Mouse (Mus musculus): ENCODE results near the gene Zfp212. TPM values are rescaled to one million over a fixed set of nuclear protein-coding genes. Genes with fewer than 3 reads are reported as not detected.

Zfp212 gene
- 19.9 and 20.5 TPM in 2 replicates for polyA plus RNA-seq (2015; fragmentation: Nextera tagmentation; extraction: Ambion mirVana)

DNA sequence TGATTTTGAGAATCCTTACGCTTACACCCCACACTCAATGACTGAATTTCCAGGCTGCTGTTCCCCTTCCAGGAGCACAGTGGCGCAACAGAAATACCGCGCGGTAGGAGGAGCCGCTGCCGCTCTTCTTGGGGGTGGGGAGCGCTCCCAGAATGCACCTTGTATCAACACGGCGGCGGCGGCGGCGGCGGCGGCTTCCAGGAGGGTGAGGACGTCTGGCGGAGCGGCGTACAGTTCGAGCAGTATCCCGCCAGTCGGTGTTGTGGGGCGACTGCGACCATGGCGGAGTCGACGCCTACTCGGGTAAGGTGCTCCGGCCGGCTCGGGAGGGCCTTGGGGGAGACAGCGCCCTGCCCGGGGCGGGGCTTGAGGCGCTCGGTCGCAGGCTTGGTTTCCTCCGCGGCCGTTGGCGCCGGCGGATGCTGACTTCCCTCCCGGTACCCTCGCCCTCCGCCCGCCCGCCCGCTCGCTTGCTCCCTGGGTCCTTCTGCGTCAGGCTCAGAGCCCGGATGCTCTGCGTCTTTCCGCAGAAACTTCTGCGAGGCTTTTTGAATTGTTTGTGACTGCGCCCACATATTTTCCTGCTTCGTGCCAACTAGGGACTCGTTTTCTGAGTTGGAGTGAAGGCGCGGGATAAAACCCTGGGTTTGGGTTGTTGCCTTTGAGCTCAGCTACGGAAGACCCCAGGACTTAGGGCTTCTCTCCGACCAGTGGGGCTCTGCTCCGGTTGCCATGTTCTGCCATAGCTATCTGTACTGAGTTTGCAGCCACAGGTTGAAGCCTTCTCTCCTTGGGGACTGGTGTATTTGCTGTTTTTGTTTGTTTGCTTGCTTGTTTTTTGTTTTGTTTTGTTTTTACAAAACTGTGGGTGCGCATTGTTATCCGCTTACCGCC lies at the start of gene Zfp212:
Gene Zfp212 (plus strand): TSS at position 30 of the 894 bp plus-strand sequence.
- Histone ChIP-seq H3K36me3 (ENCODE audit: control insufficient read depth, insufficient read depth, low read length) (no peaks in the 10 kb centered on the region), H3K4me2 (ENCODE audit: low read depth, low read length) (peak within 1 kb of the TSS; percentile 66), H3K4me1 (replicated peaks; ENCODE audit: control insufficient read depth, insufficient read depth, low read length) (peaks cover 11% of the 10 kb centered on the region), H3K9ac (ENCODE audit: low read length) (peak within 1 kb of the TSS; percentile 92), H3K9me3 (ENCODE audit: control insufficient read depth, low read length) (no peaks in the 10 kb centered on the region), H3K27me3 (ENCODE audit: control insufficient read depth, insufficient read depth, low read depth, low read length) (no peaks in the 10 kb centered on the region), H3K4me3 (ENCODE audit: low read length) (peak within 1 kb of the TSS; percentile 90), H3K27ac (ENCODE audit: low read length) (peak within 1 kb of the TSS; percentile 99)
- under 1% methylated on average over 61 of the region's 67 CpGs for WGBS
- ATAC-seq (ENCODE audit: low read depth): peak; percentile 97

DNA sequence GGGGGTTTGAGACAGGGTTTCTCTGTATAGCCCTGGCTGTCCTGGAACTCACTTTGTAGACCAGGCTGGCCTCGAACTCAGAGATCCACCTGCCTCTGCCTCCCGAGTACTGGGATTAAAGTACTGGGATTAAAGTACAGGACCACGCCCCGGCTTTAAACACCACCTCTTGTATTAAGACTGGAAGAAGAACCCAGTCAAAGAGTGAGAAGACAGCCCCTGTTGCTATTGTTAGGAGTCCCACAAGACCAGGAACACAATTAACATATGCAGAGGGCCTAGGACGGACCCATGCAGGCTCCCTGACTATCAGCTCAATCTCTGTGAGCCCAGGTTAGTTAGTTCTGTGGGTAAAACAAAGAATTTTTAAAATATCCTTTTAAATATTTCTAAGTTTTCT lies 48.0 kb upstream of the Zfp212 start:
- 94% methylated on average over 5 of the region's 5 CpGs for WGBS

DNA sequence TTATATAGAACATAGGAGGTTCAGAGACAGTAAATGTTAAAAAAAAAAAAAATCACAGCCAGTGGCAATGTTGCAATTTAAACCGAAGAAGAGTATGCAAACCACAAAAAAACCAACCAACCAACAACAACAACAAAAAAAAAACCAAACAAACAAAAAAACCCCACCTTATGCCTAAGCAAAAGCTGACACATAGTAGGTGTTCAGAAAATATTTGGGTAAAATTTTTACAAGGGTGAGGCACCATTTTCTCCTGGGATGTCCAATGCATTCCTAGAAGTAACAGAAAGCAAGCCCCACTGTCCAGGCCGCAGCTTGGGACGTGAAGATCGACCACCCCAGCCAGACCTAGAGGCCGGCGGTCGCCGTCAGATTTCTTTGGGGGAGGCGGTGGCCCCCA lies 43.2 kb upstream of the Zfp212 start, which contains the start of gene Zfp282:
Gene Zfp282 (plus strand): TSS at position 147 of the 400 bp plus-strand sequence.
- no peak for ATAC-seq (ENCODE audit: low read depth)
- WGBS: 4% methylated on average over 9 of the region's 9 CpGs

More for the DNA sequence above, 48.0 kb upstream of the Zfp212 start:
- peaks cover 6% of the 10 kb centered on the region; the same call in 1 of the 2 replicates for H3K36me3 ChIP-seq (ENCODE audit: control insufficient read depth, insufficient read depth, low read length)
- H3K4me2 ChIP-seq (ENCODE audit: low read depth, low read length): no peak overlapping the region
- H3K4me1 ChIP-seq (replicated peaks; ENCODE audit: control insufficient read depth, insufficient read depth, low read length): no peaks in the 10 kb centered on the region
- H3K9ac ChIP-seq (ENCODE audit: low read length): no peak overlapping the region
- H3K9me3 ChIP-seq (ENCODE audit: control insufficient read depth, low read length): no peaks in the 10 kb centered on the region
- H3K4me3 ChIP-seq (ENCODE audit: low read length): no peak overlapping the region
- no peak overlapping the region for H3K27ac ChIP-seq (ENCODE audit: low read length)
- ATAC-seq (ENCODE audit: low read depth): no peak
- H3K27me3 ChIP-seq (ENCODE audit: control insufficient read depth, insufficient read depth, low read depth, low read length): no peaks in the 10 kb centered on the region

DNA sequence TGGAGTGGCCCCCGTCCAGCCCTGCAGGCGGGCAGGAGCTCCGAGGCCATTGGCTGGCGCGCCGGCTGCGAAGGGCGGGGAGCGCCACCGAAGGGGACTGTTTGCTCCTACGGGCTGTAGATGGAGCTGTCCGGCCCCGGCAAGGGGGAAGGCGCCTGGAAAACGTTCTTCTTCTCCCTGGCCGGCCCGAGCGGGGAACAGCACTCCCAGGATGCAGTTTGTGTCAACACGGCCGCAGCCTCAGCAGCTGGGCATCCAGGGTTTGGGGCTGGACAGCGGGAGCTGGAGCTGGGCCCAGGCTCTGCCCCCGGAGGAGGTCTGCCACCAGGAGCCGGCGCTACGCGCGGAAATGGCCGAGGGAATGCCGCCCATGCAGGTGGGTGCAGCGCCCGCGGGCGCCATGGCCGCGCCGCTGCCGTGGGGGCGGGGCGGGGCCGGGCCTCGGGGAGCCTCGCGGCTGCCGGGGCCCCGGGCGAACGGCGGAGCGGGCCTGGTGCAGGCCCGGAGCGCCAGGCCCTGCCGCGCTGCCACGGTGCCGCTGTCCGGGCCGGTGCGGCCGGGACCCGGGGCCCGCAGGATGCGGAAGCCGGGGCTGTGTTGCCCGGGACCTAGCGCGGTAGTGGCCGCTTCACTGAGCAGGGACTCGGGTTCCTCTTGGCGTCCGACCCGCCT lies 42.7 kb upstream of the Zfp212 start:
- Histone ChIP-seq H3K27ac (ENCODE audit: low read length) (peak overlapping the region; percentile 98), H3K4me3 (ENCODE audit: low read length) (peak overlapping the region; percentile 91), H3K4me1 (replicated peaks; ENCODE audit: control insufficient read depth, insufficient read depth, low read length) (peaks cover 16% of the 10 kb centered on the region), H3K27me3 (ENCODE audit: control insufficient read depth, insufficient read depth, low read depth, low read length) (no peaks in the 10 kb centered on the region), H3K4me2 (ENCODE audit: low read depth, low read length) (peak overlapping the region; percentile 90), H3K36me3 (ENCODE audit: control insufficient read depth, insufficient read depth, low read length) (peaks cover 17% of the 10 kb centered on the region), H3K9ac (ENCODE audit: low read length) (peak overlapping the region; percentile 97), H3K9me3 (ENCODE audit: control insufficient read depth, low read length) (no peaks in the 10 kb centered on the region)
- under 1% methylated on average over 71 of the region's 71 CpGs for WGBS
- peak; percentile 98 for ATAC-seq (ENCODE audit: low read depth)

More for the DNA sequence above, 43.2 kb upstream of the Zfp212 start, which contains the start of gene Zfp282:
- Histone ChIP-seq H3K27ac (ENCODE audit: low read length) (peak within 1 kb of the TSS; percentile 98), H3K9ac (ENCODE audit: low read length) (peak within 1 kb of the TSS; percentile 97), H3K27me3 (ENCODE audit: control insufficient read depth, insufficient read depth, low read depth, low read length) (no peaks in the 10 kb centered on the region), H3K9me3 (ENCODE audit: control insufficient read depth, low read length) (no peaks in the 10 kb centered on the region), H3K4me3 (ENCODE audit: low read length) (peak within 1 kb of the TSS; percentile 91), H3K4me1 (replicated peaks; ENCODE audit: control insufficient read depth, insufficient read depth, low read length) (peaks cover 16% of the 10 kb centered on the region), H3K36me3 (ENCODE audit: control insufficient read depth, insufficient read depth, low read length) (peaks cover 17% of the 10 kb centered on the region), H3K4me2 (ENCODE audit: low read depth, low read length) (peak within 1 kb of the TSS; percentile 90)

DNA sequence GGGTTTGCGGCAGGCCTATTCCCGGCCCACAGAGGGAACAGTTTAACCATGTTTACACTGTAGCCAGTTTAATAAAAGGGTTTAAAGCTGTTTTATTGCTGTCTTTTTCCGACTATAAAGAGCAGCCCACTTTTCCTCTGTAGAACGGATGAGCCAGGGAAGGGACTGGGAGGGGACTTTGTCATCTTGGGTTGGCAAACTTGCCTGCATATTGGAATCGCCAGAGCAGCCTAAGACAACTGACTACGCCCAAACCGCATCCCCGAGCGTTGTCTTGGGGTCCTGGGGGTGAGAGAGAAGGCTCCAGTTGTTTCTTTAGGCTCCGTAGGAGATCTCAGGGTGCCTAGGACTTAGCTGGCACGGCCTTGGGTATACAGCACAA lies 42.2 kb upstream of the Zfp212 start:
- H3K36me3 ChIP-seq (ENCODE audit: control insufficient read depth, insufficient read depth, low read length): peaks cover 19% of the 10 kb centered on the region
- peak overlapping the region; percentile 97 for H3K9ac ChIP-seq (ENCODE audit: low read length)
- no peaks in the 10 kb centered on the region for H3K27me3 ChIP-seq (ENCODE audit: control insufficient read depth, insufficient read depth, low read depth, low read length)
- peak overlapping the region; percentile 98 for H3K27ac ChIP-seq (ENCODE audit: low read length)
- H3K4me3 ChIP-seq (ENCODE audit: low read length): peak overlapping the region; percentile 91
- H3K4me1 ChIP-seq (replicated peaks; ENCODE audit: control insufficient read depth, insufficient read depth, low read length): peaks cover 16% of the 10 kb centered on the region
- no peak for ATAC-seq (ENCODE audit: low read depth)
- under 1% methylated on average over 11 of the region's 11 CpGs for WGBS
- H3K4me2 ChIP-seq (ENCODE audit: low read depth, low read length): peak overlapping the region; percentile 90
- H3K9me3 ChIP-seq (ENCODE audit: control insufficient read depth, low read length): no peaks in the 10 kb centered on the region

DNA sequence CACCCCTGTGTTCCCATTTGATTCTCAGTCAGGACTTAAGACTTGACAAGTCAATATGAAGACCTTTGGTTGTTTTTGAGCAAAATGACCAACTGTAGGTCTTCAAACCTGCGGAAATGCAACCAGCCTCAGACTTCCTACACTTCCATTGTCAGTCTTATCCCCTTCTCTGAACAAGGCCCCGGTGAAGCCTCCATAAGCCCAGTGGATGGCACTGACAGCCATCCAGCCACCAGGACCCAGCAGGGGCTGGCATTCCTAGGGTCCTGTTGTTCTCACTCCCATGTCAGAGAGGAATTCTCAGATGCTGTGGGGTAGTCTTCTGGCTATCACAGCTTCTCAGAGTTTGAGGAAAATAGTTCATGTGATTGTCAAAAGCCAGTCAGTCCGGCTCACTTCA lies 41.7 kb upstream of the Zfp212 start:
- 29% methylated on average over 3 of the region's 3 CpGs for WGBS
- Histone ChIP-seq H3K27ac (ENCODE audit: low read length) (no peak overlapping the region; the same call in 1 of the 2 replicates), H3K36me3 (ENCODE audit: control insufficient read depth, insufficient read depth, low read length) (peaks cover 24% of the 10 kb centered on the region), H3K27me3 (ENCODE audit: control insufficient read depth, insufficient read depth, low read depth, low read length) (no peaks in the 10 kb centered on the region), H3K4me3 (ENCODE audit: low read length) (peak overlapping the region; percentile 91), H3K4me1 (replicated peaks; ENCODE audit: control insufficient read depth, insufficient read depth, low read length) (peaks cover 16% of the 10 kb centered on the region), H3K4me2 (ENCODE audit: low read depth, low read length) (peak overlapping the region; percentile 90), H3K9ac (ENCODE audit: low read length) (peak overlapping the region; percentile 97), H3K9me3 (ENCODE audit: control insufficient read depth, low read length) (no peaks in the 10 kb centered on the region)
- ATAC-seq (ENCODE audit: low read depth): no peak

DNA sequence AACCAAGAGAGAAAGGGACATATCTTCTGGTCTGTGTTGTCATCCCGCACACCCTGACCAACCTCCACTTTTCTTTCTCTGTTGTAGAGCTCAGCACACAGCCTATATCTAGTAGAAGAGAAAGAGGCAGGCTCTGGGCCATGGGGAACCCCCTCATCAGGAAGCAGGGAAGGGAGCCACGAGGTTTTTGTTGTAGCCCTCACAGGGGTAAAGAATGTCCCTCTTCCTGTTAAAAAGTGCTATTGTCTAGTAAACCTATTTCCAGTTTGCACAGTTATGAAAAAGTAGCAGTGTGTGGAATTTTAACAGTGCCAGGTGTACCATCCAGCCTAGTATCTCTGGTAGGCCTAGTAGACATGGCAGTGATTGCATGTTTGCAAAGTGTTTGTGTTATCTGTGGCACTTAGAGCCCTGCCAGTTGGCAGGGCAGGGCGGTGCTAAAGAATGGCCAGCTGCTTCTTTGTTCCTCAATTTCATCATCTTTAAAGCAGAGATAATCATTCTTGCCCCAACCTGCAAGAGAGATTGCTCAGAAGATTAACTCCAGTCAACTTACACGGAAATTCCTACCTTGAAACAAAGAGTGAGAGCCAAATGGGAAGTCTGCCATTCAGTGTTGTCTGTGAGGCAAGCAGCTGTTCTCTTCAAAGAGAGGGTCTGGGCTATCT lies 41.1 kb upstream of the Zfp212 start:
- ATAC-seq (ENCODE audit: low read depth): no peak
- H3K4me1 ChIP-seq (replicated peaks; ENCODE audit: control insufficient read depth, insufficient read depth, low read length): peaks cover 16% of the 10 kb centered on the region
- no peaks in the 10 kb centered on the region for H3K9me3 ChIP-seq (ENCODE audit: control insufficient read depth, low read length)
- peak overlapping the region; percentile 97 for H3K9ac ChIP-seq (ENCODE audit: low read length)
- peak overlapping the region; percentile 90 for H3K4me2 ChIP-seq (ENCODE audit: low read depth, low read length)
- WGBS: 54% methylated on average over 4 of the region's 4 CpGs
- H3K36me3 ChIP-seq (ENCODE audit: control insufficient read depth, insufficient read depth, low read length): peaks cover 29% of the 10 kb centered on the region
- no peak overlapping the region for H3K27ac ChIP-seq (ENCODE audit: low read length)
- H3K27me3 ChIP-seq (ENCODE audit: control insufficient read depth, insufficient read depth, low read depth, low read length): no peaks in the 10 kb centered on the region
- peak overlapping the region; percentile 91 for H3K4me3 ChIP-seq (ENCODE audit: low read length)

DNA sequence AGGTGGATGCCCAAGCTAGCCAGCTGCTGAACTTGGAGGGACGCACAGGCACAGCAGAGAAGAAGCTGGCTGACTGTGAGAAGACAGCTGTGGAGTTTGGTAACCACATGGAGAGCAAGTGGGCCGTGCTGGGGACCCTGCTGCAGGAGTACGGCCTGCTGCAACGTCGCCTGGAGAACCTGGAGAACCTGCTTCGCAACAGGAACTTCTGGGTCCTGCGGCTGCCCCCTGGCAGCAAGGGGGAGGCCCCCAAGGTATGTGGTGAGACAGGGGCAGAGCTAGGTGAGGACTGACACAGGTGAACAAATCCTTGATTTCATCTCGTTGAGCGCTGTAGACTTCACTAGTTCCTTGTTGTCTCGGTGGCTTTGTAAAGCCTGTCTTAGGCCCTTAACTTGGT lies 40.1 kb upstream of the Zfp212 start:
- Histone ChIP-seq H3K27ac (ENCODE audit: low read length) (no peak overlapping the region), H3K4me2 (ENCODE audit: low read depth, low read length) (no peak overlapping the region), H3K9ac (ENCODE audit: low read length) (no peak overlapping the region), H3K36me3 (ENCODE audit: control insufficient read depth, insufficient read depth, low read length) (peaks cover 35% of the 10 kb centered on the region), H3K27me3 (ENCODE audit: control insufficient read depth, insufficient read depth, low read depth, low read length) (no peaks in the 10 kb centered on the region), H3K4me1 (replicated peaks; ENCODE audit: control insufficient read depth, insufficient read depth, low read length) (peaks cover 16% of the 10 kb centered on the region), H3K9me3 (ENCODE audit: control insufficient read depth, low read length) (no peaks in the 10 kb centered on the region), H3K4me3 (ENCODE audit: low read length) (no peak overlapping the region)
- ATAC-seq (ENCODE audit: low read depth): no peak
- WGBS: 82% methylated on average over 10 of the region's 10 CpGs

Data from lung, embryonic 16.5 days (tissue).